Mouse (Mus musculus): Measurements from ENCODE around the gene Rgl1.

GRCm38 (mm10) chr1:152497581-152497980 lies 268.6 kb downstream of the Rgl1 start:
- TF ChIP-seq CTCF (IDR thresholded peaks at IDR 0.05; ENCODE audit: extremely low read depth, insufficient read depth, insufficient read length, insufficient replicate concordance), result no peak
- TF ChIP-seq POLR2A (IDR thresholded peaks at IDR 0.05; ENCODE audit: low read depth, low read length), result no peak
